In the genomic region with DNA sequence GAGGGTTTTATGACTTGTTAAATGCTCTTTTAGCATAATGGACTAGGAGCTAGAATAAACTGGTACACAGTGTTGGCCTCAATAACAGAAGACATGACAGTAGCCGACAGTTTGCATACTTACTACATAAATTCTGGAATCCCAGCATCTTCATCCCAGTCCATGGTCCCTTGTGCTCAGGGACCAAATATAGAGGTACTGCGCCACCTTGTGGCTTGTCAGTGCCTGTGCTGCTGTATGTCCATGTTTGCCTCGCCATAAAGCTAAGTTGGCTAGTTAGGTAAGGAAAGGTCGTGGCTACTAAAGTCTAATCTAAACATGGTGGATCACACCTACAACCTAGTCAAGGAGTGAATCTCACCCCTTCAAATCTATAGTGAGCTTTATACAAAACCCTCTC, we compare ENCODE assay signal across 8 mouse cellular contexts. TPM values are rescaled to one million over a fixed set of nuclear protein-coding genes. Genes with fewer than 3 reads are reported as not detected.
DNase-seq lines count a peak whose midpoint lies in the region; ATAC-seq lines count a peak whose summit lies in the region.

No protein-coding gene starts in this region.

- no peaks in the 10 kb centered on the region for H3K4me1 ChIP-seq in forebrain, embryonic 15.5 days
- no peaks in the 10 kb centered on the region for H3K4me1 ChIP-seq in intestine, embryonic 14.5 days (replicated peaks; ENCODE audit: control insufficient read depth, insufficient read depth, low read length)
- no peaks in the 10 kb centered on the region for H3K4me1 ChIP-seq in midbrain, embryonic 14.5 days (ENCODE audit: control insufficient read depth, insufficient read depth, low read length)

- H3K36me3 ChIP-seq in forebrain, embryonic 15.5 days = no peaks in the 10 kb centered on the region
- H3K36me3 ChIP-seq in intestine, embryonic 14.5 days (ENCODE audit: control insufficient read depth, insufficient read depth, low read length) = peaks cover 37% of the 10 kb centered on the region
- H3K36me3 ChIP-seq in midbrain, embryonic 14.5 days (ENCODE audit: control insufficient read depth, insufficient read depth, low read length) = peaks cover 32% of the 10 kb centered on the region
- H3K36me3 ChIP-seq in splenic B cell, adult 2 months (ENCODE audit: control insufficient read depth, insufficient read depth, low read length, poor library complexity, severe bottlenecking) = no peaks in the 10 kb centered on the region

- peak; percentile 76 for ATAC-seq in forebrain, embryonic 15.5 days (replicated peaks)
- ATAC-seq in intestine, embryonic 14.5 days (replicated peaks; ENCODE audit: low FRiP score, low TSS enrichment, low read depth) = peak; percentile 54
- peak; percentile 58; the same call in 1 of the 2 replicates for ATAC-seq in midbrain, embryonic 14.5 days (ENCODE audit: low FRiP score, low TSS enrichment)

- no peaks in the 10 kb centered on the region for H3K27me3 ChIP-seq in forebrain, embryonic 15.5 days
- no peaks in the 10 kb centered on the region for H3K27me3 ChIP-seq in intestine, embryonic 14.5 days (replicated peaks; ENCODE audit: control insufficient read depth, insufficient read depth, low read length)
- H3K27me3 ChIP-seq in midbrain, embryonic 14.5 days (ENCODE audit: control insufficient read depth, insufficient read depth, low read length) = no peaks in the 10 kb centered on the region
- H3K27me3 ChIP-seq in splenic B cell, adult 2 months (ENCODE audit: control insufficient read depth, insufficient read depth, low read length, poor library complexity, severe bottlenecking) = no peaks in the 10 kb centered on the region

- H3K4me2 ChIP-seq in forebrain, embryonic 15.5 days (replicated peaks) = no peak overlapping the region
- H3K4me2 ChIP-seq in intestine, embryonic 14.5 days (ENCODE audit: low read length) = no peak overlapping the region
- no peak overlapping the region for H3K4me2 ChIP-seq in midbrain, embryonic 14.5 days (ENCODE audit: low read length)

- DNase-seq in ovary, postnatal 14 days (ENCODE audit: low spot score) = peak; percentile 50
- DNase-seq in ovary, adult 18-20 months (ENCODE audit: low spot score) = no peak
- DNase-seq in cerebellum, adult 11-12 months = peak; percentile 19
- DNase-seq in intestine, embryonic 14.5 days (ENCODE audit: low spot score) = peak; percentile 71
- peak; percentile 68 to 74 for DNase-seq in left cerebral cortex, postnatal 14 days (ENCODE audit: low spot score in 2 of 2)
- peak; percentile 89 for DNase-seq in midbrain, embryonic 14.5 days
- peak; percentile 81 for DNase-seq in splenic B cell, adult 2 months (ENCODE audit: low read depth, low spot score)

- intact Hi-C loops in left cerebral cortex, postnatal 14 days (cut with DNase I) = loop anchor here (2.0 to 5.0 kb wide), 3 partner anchors 201 to 722 kb away; no protein-coding TSS in a partner anchor

- 26% methylated on average over 4 of the region's 4 CpGs for WGBS in forebrain, embryonic 15.5 days
- 29% methylated on average over 4 of the region's 4 CpGs for WGBS in intestine, embryonic 14.5 days
- 29% methylated on average over 4 of the region's 4 CpGs for WGBS in midbrain, embryonic 14.5 days

- no peak overlapping the region for H3K27ac ChIP-seq in forebrain, embryonic 15.5 days (replicated peaks)
- no peak overlapping the region for H3K27ac ChIP-seq in intestine, embryonic 14.5 days (ENCODE audit: low read depth)
- no peak overlapping the region for H3K27ac ChIP-seq in midbrain, embryonic 14.5 days (replicated peaks; ENCODE audit: low read depth, low read length)

- H3K4me3 ChIP-seq in forebrain, embryonic 15.5 days = no peak overlapping the region
- H3K4me3 ChIP-seq in intestine, embryonic 14.5 days (ENCODE audit: low read depth, low read length) = no peak overlapping the region
- H3K4me3 ChIP-seq in midbrain, embryonic 14.5 days (replicated peaks; ENCODE audit: low read depth, low read length) = no peak overlapping the region

- no peaks in the 10 kb centered on the region for H3K9me3 ChIP-seq in forebrain, embryonic 15.5 days
- no peaks in the 10 kb centered on the region for H3K9me3 ChIP-seq in intestine, embryonic 14.5 days (ENCODE audit: control insufficient read depth, low read length)
- H3K9me3 ChIP-seq in midbrain, embryonic 14.5 days (ENCODE audit: control insufficient read depth, low read length) = no peaks in the 10 kb centered on the region

- no peak overlapping the region for H3K9ac ChIP-seq in forebrain, embryonic 15.5 days (replicated peaks)
- H3K9ac ChIP-seq in intestine, embryonic 14.5 days (ENCODE audit: low read length) = no peak overlapping the region
- H3K9ac ChIP-seq in midbrain, embryonic 14.5 days (replicated peaks; ENCODE audit: low read length) = no peak overlapping the region

RNA-seq across cellular contexts. Expression of gene Il6st, which starts 45.6 kb away (rescaled TPM):
- 11.3 and 15.1 TPM in 2 replicates for polyA plus RNA-seq in forebrain, embryonic 15.5 days (2015; fragmentation: Nextera tagmentation; extraction: Ambion mirVana)
- polyA plus RNA-seq in intestine, embryonic 14.5 days (2014; fragmentation: Nextera tagmentation; extraction: Ambion mirVana) = 46.2 and 46.5 TPM in 2 replicates
- total RNA-seq in left cerebral cortex, postnatal 14 days (2021) = 10 to 100 TPM; 82.2 to 89.1 TPM
- 9.7 and 20.7 TPM in 2 replicates for polyA plus RNA-seq in midbrain, embryonic 14.5 days (2014; fragmentation: Nextera tagmentation; extraction: Ambion mirVana)
